Mouse (Mus musculus) kidney, postnatal 10 days (tissue): Measurements from ENCODE around the gene Grm1.
A peak's percentile ranks its signal among the peaks of the same experiment; 100 is the strongest.

Experiments
- DNase-seq: peaks from one replicate; pipeline ENCODE4 v3.0.0; 2021; ENCODE audit warnings: mixed read lengths

Grm1 gene

DNA sequence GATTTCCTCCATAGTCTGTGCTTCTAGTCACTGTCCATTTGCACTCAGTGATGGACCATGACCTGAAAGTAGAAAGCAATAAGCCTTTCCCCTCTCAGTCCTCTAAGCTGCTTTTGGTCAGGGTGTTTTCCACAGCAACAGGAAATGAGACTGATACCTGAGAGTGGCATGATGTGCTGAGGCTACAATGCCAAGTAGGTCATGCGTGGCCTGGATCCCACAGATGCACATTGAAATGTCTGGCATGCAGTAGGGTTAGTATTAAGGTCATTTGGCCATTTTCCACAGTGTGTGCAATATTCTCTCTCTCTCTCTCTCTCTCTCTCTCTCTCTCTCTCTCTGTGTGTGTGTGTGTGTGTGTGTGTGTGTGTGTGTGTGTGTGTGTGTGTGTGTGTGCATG is 254.8 kb downstream of the Grm1 start:
- DNase-seq, result no peak

DNA sequence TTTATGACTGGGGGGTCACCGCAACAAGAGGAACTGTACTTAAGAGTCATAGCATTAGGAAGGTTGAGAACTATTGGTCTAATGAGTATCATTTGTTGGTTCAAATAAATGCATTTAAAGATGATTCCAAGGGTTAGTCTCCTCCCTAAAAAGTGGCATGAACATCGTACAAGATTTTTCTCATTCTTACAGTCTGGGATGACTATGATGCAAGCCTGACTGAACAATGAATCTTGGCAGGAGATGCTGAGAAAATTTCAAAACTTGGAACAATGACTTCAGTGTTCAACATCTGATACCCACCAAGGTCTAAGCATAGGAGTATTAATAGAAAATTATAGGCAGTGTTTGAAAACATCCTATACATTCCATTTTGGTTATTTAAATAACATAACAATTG is 264.1 kb downstream of the Grm1 start:
- DNase-seq, result no peak

DNA sequence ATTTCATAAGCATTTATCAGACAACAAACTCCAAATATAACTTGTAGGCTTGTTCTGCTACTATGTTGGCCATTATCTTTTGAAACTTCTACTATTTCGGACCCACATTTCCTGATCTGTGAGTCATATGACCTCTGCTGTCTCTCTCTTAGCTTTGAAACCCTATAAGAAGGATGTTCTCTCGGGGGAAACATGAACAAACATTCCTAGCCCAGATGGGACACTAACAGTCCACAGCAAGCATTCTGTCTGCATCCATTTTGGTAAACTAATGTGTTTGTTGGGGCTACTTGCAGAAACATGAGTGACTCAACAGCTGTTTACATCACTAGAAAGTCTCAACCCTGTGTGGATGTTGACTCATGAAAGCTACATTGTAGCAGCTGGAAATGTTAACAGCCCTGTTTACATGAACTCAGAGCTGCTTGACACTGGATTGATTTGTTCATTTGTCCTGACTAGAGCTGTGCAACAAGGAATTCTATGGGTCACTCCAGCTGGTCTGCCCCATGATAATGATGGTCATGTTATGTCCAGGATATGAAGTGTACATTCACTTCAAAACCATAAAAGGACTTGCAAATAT is 267.4 kb downstream of the Grm1 start:
- no peak for DNase-seq

DNA sequence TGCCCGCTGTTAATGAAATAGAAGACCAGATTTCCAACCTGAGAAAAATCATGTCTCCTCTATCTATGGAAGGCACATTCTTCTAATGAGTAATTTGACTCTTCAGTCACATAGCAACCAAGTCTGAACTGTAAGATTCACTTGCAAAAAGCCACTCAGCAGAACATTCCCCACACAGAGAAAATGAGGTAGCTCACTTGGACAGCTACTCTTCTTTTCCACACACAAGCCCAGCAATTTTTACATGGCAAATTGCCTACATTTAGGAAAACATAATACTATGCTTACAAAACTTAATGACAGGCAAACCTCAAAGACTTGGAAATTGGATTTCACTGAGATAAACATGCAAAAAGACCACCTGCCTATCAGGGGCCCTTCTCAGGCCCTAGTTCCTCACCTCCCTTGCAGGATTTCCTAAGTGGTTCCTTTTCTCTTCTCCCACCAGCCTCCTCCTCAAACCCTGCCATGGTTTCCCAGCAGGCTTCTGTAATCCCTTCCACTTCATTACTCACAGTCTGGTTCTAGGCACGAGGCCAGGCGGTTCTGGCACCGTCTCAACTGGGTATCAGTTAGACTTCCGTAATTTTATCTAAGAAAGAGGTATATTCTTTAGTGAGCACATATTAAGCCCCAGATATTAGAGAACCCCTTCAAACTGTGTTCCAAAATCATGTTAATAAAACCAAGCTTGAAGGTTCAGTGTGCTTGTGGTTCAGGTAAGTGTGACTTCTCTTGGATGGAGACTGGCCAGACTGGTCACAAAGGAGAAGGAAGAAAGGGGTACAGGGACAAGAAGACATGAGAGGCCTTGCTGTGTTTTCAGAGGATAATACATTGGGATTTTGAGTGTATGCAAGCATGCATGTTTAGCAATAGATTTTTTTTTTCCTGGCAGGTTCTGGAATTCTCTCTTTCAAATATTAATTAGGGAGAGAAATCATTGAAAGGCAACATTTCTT is 269.1 kb downstream of the Grm1 start:
- peak; percentile 17 for DNase-seq

DNA sequence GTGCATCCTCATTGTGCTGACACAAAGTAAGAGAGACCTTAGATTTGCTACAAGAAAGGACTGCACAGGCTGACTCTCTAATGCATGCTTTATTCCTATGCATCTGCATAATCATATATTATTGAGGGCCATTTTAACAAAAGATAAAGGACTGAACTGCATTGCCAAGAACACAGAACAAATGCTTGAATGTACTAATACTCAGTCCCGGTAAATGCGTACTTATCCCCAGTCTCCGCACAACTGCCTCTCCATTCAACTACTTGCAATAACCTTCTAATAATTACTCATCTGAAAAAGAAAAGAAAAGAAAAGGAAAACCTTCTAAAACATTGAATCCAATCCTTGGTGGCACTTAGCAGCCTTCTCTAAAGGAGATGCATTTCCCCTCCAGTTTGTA is 272.4 kb downstream of the Grm1 start:
- no peak for DNase-seq

DNA sequence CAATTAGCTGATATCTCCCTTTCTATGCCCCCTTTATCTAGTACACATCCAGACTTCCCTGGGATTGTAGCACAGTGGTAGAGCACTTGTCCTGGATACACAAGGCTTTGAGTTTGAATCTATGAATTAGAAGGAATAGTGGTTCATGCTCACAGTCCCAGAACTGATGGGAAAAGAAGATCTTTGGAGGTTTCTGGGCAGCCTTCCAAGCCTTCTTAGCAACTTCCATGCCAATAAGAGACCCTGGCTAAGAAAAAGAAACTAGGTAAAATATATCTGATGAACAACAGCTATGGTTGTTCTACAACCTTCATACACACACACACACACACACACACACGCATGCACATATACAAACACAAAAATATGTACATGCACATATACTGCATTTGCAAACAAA is 286.8 kb downstream of the Grm1 start:
- no peak for DNase-seq

DNA sequence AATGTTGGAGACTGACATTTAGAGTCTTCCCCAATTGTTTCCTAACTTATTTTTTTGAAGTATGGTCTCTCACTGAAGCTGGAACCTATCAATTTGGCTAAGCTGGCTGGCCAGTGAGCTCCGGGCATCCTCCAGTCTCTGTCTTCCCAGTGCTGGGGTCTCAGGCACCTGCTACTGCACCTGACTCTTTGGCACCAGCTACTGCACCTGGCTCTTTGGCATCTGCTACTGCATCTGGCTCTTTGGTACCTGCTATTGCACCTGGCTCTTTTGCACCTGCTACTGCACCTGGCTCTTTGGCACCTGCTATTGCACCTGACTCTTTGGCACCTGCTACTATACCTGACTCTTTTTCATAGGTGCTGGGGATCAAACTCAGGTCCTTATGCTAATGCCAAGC is 291.7 kb downstream of the Grm1 start:
- DNase-seq, result no peak

DNA sequence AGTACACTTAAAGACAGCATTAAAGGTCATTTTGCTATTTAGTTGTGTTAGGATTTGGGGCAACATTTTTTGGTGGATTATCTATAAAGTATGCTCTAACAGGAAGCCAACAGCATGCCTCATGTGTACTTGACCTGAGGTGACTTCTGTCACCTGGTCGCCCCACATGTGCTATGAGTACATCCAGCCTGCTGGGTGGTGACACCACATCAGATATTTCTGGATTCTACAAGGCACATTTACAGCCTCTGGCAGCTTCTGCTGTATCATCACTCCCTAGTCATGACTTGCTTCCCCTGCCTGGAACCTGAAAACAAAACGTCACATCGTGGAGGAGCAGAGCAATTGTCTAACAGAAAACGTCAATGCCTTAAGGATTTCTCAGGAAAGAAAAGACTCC is 292.2 kb downstream of the Grm1 start:
- no peak for DNase-seq

DNA sequence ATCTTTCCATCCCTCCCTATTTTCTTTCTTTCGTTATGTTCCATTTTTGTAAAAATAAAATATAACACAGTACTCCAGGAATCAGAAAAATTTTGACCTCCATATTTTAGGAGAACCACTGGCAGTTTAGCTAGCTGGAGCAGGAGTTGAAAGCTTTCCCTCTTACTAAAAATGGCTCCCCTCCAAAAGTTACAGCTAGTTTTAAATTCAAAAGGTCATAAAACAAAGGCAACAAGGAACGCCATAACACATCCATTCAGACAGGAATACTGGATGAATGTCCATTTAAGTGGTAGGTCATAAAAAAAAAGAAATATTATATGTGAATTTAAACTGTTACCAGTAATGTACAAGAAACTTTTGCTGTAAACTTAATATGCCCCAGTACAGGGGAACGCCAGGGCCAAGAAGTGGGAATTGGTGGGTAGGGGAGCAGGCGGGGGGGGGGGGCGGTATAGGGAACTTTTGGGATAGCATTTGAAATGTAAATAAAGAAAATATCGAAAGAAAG is 294.2 kb downstream of the Grm1 start:
- no peak for DNase-seq

DNA sequence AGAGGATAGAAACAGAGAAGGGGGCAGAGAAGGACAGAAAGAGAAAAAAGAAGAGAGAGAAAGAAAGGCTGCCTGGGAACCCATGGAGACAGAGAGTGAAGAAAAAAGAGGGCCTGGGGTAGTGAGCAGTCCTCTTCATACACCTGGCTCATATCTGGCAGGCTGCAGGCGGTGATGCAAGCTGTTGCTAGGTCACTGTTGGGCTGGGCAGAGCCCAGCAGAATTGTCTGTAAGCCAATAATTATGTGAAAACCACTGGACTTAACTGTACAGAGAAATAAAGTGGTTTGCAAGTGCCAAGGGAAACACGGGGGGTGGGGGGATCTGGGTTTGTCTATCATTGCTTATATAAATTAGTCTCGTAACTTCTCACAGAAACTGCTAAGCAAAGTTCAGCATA is 297.0 kb downstream of the Grm1 start:
- DNase-seq, result no peak

DNA sequence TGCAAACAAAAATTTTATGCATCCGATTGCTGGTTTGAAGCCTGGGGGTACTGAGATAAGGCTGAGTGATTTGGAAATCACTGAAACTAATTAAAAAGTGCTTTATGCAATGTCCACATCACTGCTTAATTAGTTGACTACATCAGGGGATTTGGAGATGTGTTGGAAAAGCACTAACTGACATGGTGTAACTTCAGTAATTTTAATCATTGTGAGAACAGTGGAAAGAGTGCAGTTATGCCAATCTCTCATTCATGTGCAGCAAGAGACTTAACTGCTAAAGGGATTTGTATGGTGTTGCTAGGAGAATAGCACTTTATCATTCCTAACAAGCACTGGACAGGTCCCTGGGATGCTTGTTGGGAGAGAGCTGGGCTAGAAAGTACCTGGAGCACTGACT is 307.3 kb downstream of the Grm1 start:
- DNase-seq, result no peak

DNA sequence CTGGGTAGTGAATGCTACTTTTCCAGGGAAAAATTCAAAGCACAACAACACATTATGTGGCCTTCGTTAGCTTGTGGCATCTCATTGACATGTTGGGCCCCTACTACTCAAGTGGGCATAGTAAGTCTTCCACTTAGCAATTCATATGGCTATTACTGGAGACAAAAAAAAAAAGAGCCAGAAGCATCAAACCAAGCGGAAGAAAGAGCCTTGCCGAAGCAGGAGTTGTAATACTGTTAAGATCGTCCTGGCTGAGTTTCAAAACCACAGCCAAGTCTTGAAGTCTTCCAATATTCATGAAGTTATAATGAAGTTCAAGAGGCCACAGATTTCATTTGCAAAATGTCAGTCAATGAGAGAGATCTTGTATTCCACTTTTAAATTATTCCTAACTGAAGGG is 319.1 kb downstream of the Grm1 start:
- peak; percentile 6 for DNase-seq

DNA sequence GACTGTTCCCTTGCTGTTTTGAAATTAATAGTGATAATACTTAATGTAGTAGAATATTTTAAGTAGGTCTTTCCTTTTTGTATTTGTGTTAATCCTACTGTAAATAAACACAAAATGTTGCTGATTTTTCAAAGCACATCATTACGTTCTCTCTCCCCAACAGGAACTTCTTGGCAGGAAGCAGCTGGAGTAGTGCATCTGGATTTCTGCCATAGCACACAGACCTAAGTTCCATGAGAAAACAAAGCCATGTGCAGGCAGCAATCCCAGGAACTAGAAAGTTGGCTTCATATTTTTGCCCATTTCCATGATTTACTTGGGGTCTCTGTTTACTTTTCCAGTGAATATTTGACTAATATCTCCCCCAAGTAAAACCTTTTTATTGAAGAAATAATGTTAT is 320.9 kb downstream of the Grm1 start:
- peak; percentile 13 for DNase-seq

DNA sequence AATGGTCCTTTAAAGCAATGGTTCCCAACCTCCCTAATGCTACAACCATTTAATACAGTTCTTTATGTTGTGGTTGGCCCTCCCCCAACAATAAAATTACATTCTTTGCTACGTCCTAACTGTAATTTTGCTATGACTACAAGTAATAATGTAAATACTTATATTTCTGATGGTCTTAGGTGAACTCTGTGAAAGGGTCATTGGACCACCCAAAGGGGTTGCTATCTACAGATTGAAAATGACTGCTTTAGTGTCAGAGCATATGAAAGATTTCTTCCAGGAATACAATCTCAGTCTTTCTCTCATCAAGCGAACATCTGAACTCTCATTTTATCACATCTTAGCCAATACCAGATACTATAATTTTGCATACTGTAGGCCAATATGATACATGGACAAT is 321.4 kb downstream of the Grm1 start:
- no peak for DNase-seq

DNA sequence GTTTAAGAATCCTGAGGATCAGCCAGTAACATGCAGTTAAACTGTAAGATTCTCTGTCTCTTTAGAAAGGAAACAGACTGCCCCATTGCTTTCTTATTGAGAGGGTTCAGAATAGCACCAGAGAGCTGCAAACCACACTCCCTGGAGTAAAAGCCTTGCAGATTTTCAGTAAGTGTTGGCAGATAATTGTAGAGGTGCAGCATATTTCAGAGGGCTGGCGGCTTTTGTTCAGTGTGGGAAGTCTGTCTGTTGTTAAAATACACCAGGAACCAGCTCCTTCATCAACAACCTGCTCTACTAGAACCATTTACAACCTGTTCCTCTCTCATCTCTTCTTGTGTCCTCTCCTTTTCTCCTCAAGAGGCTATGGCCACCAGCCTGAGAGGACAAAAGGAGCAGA is 331.1 kb downstream of the Grm1 start:
- DNase-seq, result no peak

DNA sequence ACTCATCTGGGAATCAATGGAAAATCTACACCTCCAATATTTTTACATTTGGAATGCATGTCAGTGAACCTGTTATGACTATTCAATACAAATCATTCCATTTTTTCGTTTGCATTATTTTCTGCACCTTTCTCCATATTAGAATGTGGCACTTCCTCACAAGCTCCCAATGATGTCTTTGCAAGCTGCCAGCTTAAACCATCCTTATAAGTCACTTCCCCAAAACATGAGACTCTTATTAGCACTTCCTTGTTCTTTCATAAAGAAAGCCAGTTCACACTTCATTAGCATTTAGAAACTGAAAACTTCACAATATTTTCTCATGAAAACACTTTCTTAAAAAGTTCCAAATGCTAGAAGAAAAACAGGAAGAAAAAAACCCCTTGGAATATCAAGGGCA is 338.1 kb downstream of the Grm1 start:
- no peak for DNase-seq

DNA sequence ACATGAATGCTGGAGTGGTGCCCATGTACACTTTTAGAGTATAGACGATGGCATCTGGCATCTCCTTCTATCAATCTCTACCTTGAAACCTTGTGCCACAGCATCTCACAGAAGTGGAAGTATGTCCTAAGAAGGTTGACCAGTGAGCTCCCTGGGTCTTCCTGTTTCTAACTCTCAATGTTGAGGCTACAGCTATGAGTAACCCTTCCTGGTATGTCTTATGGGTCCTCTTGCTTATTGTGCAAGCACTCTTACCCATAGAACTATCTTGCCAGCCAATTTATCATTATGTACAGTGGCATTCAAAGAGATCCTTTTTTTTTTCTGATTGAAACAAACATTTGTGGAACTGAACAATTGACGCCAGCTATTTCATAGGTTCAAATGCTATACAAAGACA is 340.0 kb downstream of the Grm1 start:
- no peak for DNase-seq

DNA sequence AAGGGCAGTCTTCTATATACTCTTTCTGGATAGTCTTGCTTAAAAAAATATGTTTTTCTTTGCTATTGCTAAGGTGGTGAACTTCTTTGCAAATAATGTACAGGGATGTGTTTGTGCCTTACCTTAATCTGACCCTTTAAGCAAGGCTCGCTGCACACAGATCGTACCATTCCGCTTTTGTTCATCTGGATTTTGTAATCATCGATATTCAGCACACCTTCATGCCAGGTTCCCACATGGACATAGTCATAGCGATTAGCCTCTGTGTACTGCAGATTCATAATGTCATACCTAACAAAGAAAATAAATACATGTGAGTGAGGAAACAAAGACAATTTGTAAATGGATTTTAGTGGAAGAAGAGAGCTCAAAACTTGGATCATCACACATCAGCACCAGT is 340.8 kb downstream of the Grm1 start:
- no peak for DNase-seq

DNA sequence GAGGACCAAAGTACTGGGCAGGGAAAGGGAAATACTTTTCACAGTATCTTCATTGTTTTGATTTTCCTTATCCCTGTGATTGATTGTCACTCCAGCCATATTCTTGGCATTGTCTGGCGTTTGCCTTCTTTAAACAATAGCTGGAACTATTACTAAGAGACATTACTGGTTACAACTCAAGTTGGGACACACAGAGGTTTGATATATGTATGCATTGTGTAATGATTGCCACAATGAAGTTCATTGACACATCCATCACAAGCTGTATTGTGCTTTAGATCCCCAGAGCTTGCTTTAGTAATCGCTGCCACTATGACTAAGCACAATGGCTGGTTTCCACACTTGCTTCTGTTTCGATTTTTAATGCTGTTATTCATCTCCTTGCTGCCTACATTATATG is 341.4 kb downstream of the Grm1 start:
- DNase-seq, result no peak

DNA sequence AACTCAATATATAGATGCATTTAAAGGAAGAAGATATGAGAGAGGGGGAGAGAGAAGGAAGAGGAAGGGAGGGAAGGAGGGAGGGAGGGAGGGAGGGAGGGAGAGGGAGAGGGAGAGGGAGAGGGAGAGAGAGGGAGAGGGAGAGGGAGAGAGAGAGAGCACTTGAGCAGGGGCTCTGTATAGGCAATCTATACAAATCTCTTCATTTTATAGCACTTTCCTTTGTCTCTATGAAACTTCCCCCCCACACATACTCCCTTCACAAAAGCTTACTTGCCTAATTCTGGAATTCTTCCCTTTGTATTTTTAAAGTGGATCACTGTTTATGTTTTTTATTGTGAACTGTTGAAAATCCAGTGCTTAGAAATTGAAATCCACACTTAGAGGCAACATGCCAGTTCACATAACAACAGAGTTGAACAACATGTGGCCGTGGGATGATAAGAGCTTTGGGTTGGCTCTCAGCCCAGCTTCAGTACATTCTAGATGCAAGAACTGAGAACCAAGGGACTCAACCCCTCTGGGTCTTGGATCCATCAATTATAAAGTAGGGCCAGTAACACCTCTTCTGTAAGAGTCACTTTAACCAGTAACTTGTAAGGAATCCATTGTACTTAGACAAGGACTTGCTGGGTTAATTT is 345.0 kb downstream of the Grm1 start:
- DNase-seq, result peak; percentile 60

DNA sequence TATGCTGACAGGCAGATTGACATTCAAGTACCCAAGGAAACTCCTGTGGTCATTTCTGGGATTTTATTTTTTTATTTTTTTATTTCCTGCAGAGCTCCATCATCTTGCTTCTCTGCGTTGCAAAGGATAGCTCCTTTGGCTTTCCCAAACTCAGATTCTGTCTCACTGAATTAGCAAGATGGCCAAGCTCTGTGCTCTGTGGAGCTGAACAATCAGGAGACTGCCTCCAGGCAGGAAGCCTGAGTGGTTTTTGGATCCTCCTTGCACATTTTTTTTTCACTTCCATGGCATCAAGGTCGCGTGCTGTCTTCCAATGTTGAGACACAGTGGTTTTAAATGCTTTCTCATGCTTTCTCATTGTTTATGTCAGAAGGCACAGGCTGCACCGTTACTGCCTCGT is 347.6 kb downstream of the Grm1 start:
- no peak for DNase-seq

DNA sequence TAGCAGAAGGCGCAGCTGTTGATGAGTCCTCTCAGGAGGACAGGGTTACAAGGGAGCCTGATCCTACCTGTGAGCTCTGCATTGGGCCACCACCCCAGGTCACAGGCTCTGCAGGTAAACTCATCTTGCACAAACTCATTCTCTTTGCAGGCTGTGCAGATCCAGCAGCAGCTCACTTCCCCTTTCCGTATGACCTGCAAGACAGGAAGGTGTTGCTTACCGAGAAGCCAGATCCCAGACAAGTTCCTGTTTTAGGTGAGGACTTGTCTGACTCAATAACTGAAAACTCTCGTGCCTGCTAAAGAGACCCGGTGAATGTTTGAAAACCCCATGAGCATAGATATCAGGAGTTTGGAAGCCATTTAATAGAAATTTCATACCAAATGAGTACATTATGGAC is 349.1 kb downstream of the Grm1 start:
- DNase-seq, result no peak

DNA sequence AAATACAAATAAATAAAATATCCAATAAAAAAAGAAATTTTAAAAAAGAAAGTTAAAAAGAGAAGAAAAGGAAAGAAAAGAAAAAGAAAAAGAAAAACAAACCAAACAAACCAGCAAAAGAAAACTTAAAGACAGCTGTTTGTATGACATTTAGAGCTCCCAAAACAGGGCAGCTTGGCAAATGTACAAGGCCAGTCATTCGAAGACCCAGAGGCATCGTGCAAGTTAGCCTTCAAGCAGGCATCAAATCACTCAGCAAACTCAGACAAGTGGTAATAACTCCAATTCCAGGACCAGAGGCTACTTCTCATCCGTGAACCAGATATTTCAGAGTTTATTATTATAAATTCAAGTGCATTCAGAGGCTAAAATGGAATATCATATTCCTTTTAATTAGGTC is 355.7 kb downstream of the Grm1 start:
- DNase-seq, result no peak

DNA sequence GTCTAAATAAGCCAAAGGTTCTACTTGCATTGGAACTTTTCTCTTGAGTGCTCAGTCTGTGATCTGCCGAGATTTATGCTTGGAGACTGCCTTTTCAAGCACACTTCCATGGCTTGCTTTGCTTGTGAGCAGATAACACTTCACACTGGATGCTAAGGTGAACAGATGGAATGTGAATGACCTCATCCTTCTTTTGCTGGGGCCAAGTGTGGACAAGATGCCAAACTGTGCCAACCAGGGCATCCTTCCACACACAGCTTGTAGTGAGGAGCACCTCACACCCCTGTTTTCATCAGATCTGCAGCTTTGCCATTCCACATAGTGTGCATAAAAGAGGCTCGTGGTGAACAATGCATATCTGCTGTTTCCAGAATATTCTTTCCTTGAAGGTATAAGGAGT is 371.3 kb downstream of the Grm1 start:
- DNase-seq, result no peak
